Mouse (Mus musculus) embryonic facial prominence, embryonic 10.5 days (tissue): Measurements from ENCODE around the gene Fopnl. TPM values are rescaled to one million over a fixed set of nuclear protein-coding genes. Genes with fewer than 3 reads are reported as not detected.

Experiments used
- DNase-seq: peaks from one replicate; pipeline ENCODE4 v3.0.0-alpha.2; 2017; ENCODE audit warnings: low spot score
- H3K27ac ChIP-seq: fragments of 300-500 bp; sonication (generic); replicated peaks from 2 replicates; pipeline ENCODE4 v1.5.1; 2016; ENCODE audit warnings: mild to moderate bottlenecking
- H3K27me3 ChIP-seq: fragments of 300-500 bp; sonication (generic); replicated peaks from 2 replicates; pipeline ENCODE4 v1.6.1; 2016; ENCODE audit warnings: low read depth, mild to moderate bottlenecking; ENCODE audit not compliant: poor library complexity, severe bottlenecking
- H3K36me3 ChIP-seq: fragments of 300-500 bp; sonication (generic); replicated peaks from 2 replicates; pipeline ENCODE4 v1.6.1; 2016; ENCODE audit warnings: mild to moderate bottlenecking, moderate library complexity
- H3K4me1 ChIP-seq: fragments of 300-500 bp; sonication (generic); 2 replicates; pipeline ENCODE4 v1.6.1; 2016
- H3K4me3 ChIP-seq: fragments of 300-500 bp; sonication (generic); 2 replicates; pipeline ENCODE4 v1.5.1; 2016; ENCODE audit warnings: mild to moderate bottlenecking, moderate library complexity
- H3K9me3 ChIP-seq: fragments of 300-500 bp; sonication (generic); 2 replicates; pipeline ENCODE4 v1.6.1; 2016; ENCODE audit warnings: mild to moderate bottlenecking
- WGBS: fragments of 180-500 bp; shearing (Covaris S2); methylation state at CpG from one replicate; pipeline ENCODE4 v1.1.7; 2016; 5-methylcytosine and 5-hydroxymethylcytosine counted together
- polyA plus RNA-seq: library from polyadenylated mRNA; unstranded; fragments of >200 nt; fragmentation: Nextera tagmentation; extraction: Ambion mirVana; gene quantifications from 2 replicates; pipeline ENCODE4 v1.2.1, GENCODE M21; 2016

Gene Fopnl
- polyA plus RNA-seq, 1 experiment from 2014 or later, result 151 TPM

GRCm38 (mm10) chr16:14303148-14303547 is 14.1 kb downstream of the Fopnl start:
- Histone ChIP-seq H3K4me3 (no peak overlapping the region), H3K36me3 (peaks cover 92% of the 10 kb centered on the region), H3K27ac (no peak overlapping the region), H3K9me3 (no peaks in the 10 kb centered on the region), H3K27me3 (no peaks in the 10 kb centered on the region), H3K4me1 (no peaks in the 10 kb centered on the region)
- DNase-seq, result no peak
- WGBS, result 84% methylated on average over 2 of the region's 2 CpGs

- 93% methylated on average over 4 of the region's 4 CpGs for WGBS
- no peak overlapping the region for H3K27ac ChIP-seq
- no peaks in the 10 kb centered on the region for H3K4me1 ChIP-seq
- no peaks in the 10 kb centered on the region for H3K9me3 ChIP-seq
- peaks cover 3% of the 10 kb centered on the region for H3K27me3 ChIP-seq
- DNase-seq, result no peak
- H3K4me3 ChIP-seq, result no peak overlapping the region
- H3K36me3 ChIP-seq, result peaks cover 62% of the 10 kb centered on the region
Observed at GRCm38 (mm10) chr16:14298461-14298860, 18.7 kb downstream of the Fopnl start.

GRCm38 (mm10) chr16:14297746-14298145 is 19.5 kb downstream of the Fopnl start:
- DNase-seq, result no peak
- 90% methylated on average over 4 of the region's 4 CpGs for WGBS
- H3K9me3 ChIP-seq, result no peaks in the 10 kb centered on the region

DNA sequence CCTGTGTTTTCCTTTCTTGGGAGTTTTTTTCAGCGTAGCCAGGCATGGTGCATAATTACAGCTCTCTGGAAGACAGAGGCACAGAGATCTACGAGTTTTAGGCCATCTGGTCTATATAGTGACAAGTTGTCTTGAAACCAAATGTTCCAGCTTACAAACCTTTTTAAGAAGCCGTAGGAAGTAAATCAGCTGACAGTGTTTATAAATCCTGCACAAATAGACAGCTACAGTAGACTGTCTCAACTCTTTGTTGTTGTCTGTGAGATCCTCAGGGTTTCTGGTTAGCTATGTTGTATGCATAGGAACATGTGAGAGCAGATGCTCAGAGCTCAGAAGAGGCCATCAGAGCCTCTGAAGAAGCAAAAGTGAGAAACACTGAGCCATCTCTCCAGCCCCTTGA is 20.1 kb downstream of the Fopnl start:
- no peak overlapping the region for H3K4me3 ChIP-seq
- WGBS, result 92% methylated on average over 3 of the region's 3 CpGs
- no peak for DNase-seq
- no peak overlapping the region for H3K27ac ChIP-seq
- peaks cover 16% of the 10 kb centered on the region for H3K27me3 ChIP-seq
- peaks cover 5% of the 10 kb centered on the region for H3K4me1 ChIP-seq
- H3K36me3 ChIP-seq, result peaks cover 49% of the 10 kb centered on the region
- H3K9me3 ChIP-seq, result no peaks in the 10 kb centered on the region

More at GRCm38 (mm10) chr16:14297746-14298145, 19.5 kb downstream of the Fopnl start:
- Histone ChIP-seq H3K4me3 (no peak overlapping the region), H3K36me3 (peaks cover 55% of the 10 kb centered on the region), H3K27ac (no peak overlapping the region), H3K4me1 (no peaks in the 10 kb centered on the region), H3K27me3 (peaks cover 10% of the 10 kb centered on the region)

DNA sequence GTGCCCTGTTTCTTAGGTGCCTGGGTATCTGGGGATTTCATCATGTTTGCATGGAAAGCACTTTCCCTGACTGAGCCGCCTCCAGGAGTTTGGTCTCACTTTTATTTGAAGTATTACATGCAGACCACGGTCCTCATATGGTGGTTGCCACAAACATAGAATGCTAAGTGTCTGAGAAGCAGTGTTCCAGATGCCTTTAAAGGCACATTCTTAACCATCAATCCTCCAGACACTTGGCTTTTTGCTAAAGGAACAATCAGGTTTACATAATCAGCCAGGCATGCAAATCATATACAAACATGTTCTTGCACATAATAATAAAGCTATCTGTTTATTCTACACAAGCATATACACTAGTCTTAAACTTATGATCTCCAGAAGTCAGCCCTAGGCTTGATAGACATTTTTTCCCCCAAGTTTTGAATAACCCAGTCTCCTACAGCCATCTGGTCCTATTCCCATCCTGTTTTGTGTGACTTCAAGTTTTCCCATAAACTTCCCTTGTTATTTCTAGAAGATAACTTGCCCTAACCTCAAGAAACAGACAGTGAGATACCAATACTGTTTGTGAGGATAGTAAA is 20.6 kb downstream of the Fopnl start:
- DNase-seq, result no peak
- peaks cover 44% of the 10 kb centered on the region for H3K36me3 ChIP-seq
- no peaks in the 10 kb centered on the region for H3K9me3 ChIP-seq
- 87% methylated on average over 2 of the region's 2 CpGs for WGBS
- H3K27ac ChIP-seq, result no peak overlapping the region
- H3K4me1 ChIP-seq, result peaks cover 9% of the 10 kb centered on the region
- H3K27me3 ChIP-seq, result peaks cover 21% of the 10 kb centered on the region
- H3K4me3 ChIP-seq, result no peak overlapping the region

- DNase-seq, result no peak
- H3K4me3 ChIP-seq, result no peak overlapping the region
- peaks cover 9% of the 10 kb centered on the region for H3K4me1 ChIP-seq
- H3K36me3 ChIP-seq, result peaks cover 30% of the 10 kb centered on the region
- peaks cover 35% of the 10 kb centered on the region for H3K27me3 ChIP-seq
- no peaks in the 10 kb centered on the region for H3K9me3 ChIP-seq
- WGBS, result 81% methylated on average over 2 of the region's 2 CpGs
- H3K27ac ChIP-seq, result no peak overlapping the region
Observed at GRCm38 (mm10) chr16:14295291-14295690, 21.9 kb downstream of the Fopnl start.

GRCm38 (mm10) chr16:14292205-14293199 is 24.7 kb downstream of the Fopnl start:
- Histone ChIP-seq H3K9me3 (no peaks in the 10 kb centered on the region), H3K36me3 (peaks cover 4% of the 10 kb centered on the region; the same call in 1 of the 2 replicates), H3K27ac (no peak overlapping the region), H3K27me3 (peaks cover 37% of the 10 kb centered on the region), H3K4me3 (peak overlapping the region; percentile 45), H3K4me1 (peaks cover 9% of the 10 kb centered on the region)
- DNase-seq, result peak; percentile 15
- 21% methylated on average over 31 of the region's 31 CpGs for WGBS

DNA sequence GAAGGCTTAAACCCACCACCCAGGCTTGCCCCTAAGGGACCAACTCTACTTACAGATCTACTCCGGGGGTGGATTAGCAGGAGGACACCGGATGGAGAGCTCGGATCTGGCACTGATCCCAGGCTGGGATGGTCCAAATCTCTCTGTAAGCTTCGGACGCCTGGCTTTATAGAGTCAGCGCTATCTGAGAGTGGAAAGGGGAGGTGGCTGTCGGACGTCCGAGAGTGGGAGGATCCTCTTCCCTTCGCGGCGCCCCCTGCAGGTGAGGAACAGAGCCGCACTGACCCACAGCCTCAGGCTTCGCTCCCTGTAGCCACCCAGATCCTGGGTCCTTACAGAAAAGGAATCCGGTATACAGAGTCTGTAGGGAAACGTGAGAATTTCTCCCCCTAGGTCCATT is 26.0 kb downstream of the Fopnl start, which contains the start of gene Myh11:
TSS of gene Myh11 (minus strand) at position 150 of the 400 bp plus-strand sequence.
- Histone ChIP-seq H3K36me3 (no peaks in the 10 kb centered on the region), H3K9me3 (no peaks in the 10 kb centered on the region), H3K4me3 (peak within 1 kb of the TSS; percentile 45), H3K4me1 (peaks cover 9% of the 10 kb centered on the region), H3K27me3 (peaks cover 37% of the 10 kb centered on the region), H3K27ac (no peak within 1 kb of the TSS)
- WGBS, result 5% methylated on average over 16 of the region's 16 CpGs
- peak; percentile 73 for DNase-seq

DNA sequence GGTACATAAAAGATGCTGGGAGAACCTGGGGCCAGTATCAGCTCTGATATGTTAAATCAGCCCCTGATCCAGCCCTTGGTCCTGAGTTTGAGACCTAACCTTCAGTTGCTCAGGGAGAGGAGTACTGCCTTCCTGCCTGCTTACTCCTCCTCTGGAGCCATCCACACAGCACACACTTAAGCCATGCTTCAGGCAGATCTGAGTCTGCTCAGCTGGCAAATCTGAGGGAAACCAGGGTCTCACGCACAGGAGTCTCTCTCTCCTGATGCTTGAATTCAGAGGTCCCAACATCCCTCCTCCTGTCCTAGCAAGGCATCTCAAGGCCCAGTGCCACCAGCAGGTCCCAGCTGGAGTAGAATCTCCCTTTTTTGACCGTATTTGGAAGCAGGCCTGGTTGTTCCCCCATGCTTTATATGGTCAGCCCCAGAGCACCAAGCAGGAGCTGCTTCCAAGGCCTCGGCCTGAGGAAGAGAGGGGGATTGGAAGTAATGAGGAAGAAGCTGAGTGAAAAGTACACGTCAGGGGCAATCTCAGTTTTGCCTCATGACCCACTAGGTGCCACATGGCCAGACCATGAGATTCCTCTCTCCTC is 44.7 kb downstream of the Fopnl start:
- H3K27ac ChIP-seq, result no peak overlapping the region
- no peak for DNase-seq
- 61% methylated on average over 4 of the region's 4 CpGs for WGBS
- H3K4me3 ChIP-seq, result no peak overlapping the region
- H3K9me3 ChIP-seq, result no peaks in the 10 kb centered on the region
- H3K36me3 ChIP-seq, result no peaks in the 10 kb centered on the region
- no peaks in the 10 kb centered on the region for H3K27me3 ChIP-seq
- H3K4me1 ChIP-seq, result no peaks in the 10 kb centered on the region

DNA sequence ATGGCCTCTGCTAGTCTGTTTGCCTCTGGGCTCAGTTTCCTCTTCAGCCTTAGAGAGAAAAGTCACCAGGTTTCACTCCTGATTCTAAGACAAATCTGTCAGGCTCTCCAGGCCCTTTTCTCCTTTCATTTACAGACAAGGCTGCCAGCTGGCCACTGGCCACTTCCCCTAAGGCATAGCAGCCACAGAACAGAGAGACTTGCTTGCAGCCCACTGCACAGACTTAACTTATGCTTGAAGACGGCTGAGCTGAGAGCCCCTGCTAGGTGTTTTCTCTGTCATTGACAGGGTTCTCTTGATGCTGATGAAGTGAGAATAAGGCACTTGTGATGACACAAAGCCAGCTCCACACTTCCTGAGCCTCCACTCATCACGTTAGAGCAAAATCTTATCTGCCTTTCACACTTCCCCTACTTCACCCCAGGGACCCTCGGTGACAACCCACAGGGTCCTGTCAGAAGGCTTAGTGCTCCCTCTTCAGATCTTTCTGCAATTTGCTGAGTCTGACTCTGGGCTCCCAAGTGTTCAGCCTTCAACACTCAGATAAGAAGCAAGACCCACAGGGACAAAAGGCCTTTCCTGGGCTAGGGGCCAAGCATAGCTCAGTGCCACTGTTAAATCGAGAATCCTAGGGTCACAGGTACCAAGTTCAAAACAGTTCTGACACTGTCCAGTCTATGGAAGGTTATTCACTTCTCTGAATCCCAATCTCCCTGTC is 51.8 kb downstream of the Fopnl start:
- Histone ChIP-seq H3K4me1 (no peaks in the 10 kb centered on the region), H3K4me3 (no peak overlapping the region), H3K36me3 (no peaks in the 10 kb centered on the region), H3K9me3 (no peaks in the 10 kb centered on the region), H3K27me3 (no peaks in the 10 kb centered on the region), H3K27ac (no peak overlapping the region)
- DNase-seq, result no peak
- WGBS, result 54% methylated on average over 4 of the region's 4 CpGs

DNA sequence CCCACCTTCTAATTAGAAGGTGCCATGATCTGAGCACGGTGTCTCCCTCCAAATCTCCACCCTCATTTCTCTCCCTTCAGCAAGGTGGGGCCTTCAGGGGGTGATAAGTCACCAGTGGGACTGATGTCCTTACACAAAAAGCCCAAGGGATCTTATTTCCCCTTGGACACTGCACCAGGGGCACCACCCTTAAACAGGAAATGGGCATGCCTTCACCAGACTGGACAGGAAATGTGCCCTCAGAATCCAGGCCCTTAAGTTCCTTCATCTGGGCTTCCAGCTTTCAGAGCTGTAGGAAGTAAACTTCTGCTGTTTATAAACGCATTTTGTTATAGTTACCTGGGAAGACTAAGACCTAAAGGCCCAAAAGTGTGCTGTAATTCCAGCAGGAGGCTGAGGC is 52.7 kb downstream of the Fopnl start:
- no peak overlapping the region for H3K27ac ChIP-seq
- no peaks in the 10 kb centered on the region for H3K4me1 ChIP-seq
- no peaks in the 10 kb centered on the region for H3K36me3 ChIP-seq
- WGBS, result 85% methylated on average over 2 of the region's 2 CpGs
- no peak for DNase-seq
- H3K4me3 ChIP-seq, result no peak overlapping the region
- H3K9me3 ChIP-seq, result no peaks in the 10 kb centered on the region
- H3K27me3 ChIP-seq, result no peaks in the 10 kb centered on the region

- Histone ChIP-seq H3K27me3 (no peaks in the 10 kb centered on the region), H3K9me3 (no peaks in the 10 kb centered on the region), H3K4me3 (no peak overlapping the region), H3K27ac (no peak overlapping the region), H3K36me3 (no peaks in the 10 kb centered on the region), H3K4me1 (no peaks in the 10 kb centered on the region)
- DNase-seq, result no peak
- WGBS, result 88% methylated on average over 6 of the region's 6 CpGs
Observed at GRCm38 (mm10) chr16:14263241-14263640, 54.0 kb downstream of the Fopnl start.
